Mouse (Mus musculus) spleen, adult 12 weeks (tissue): Measurements from ENCODE around the gene Ctcfl.
"Not testable (repeated sequence)": the region's sequence is repeated elsewhere in the genome, so short reads cannot be mapped to it uniquely, and the experiment has no call there.

Source experiments
- DNase-seq: peaks from one replicate; pipeline ENCODE4 v3.0.0; 2022; ENCODE audit warnings: low spot score

Ctcfl gene

DNA sequence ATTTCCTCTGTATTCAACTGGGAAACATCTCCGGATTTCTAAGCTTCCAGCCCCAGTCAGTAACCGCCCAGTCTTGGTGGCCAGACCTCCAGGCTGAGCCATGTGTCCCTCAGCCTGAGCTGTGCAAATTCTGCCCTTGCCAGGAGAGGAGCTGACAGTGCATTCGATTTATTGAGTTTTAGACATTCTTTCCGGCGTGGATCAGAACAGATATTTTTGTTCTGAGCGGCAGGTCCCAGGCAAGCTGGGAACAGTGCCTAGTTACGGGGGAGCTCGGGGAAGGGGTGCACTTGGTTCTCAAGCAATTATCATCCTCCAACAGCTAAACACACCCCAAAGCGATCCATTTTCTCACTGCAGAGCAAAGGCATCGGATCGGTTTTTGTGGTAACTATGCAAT is 24.3 kb upstream of the Ctcfl start:
- no peak for DNase-seq

DNA sequence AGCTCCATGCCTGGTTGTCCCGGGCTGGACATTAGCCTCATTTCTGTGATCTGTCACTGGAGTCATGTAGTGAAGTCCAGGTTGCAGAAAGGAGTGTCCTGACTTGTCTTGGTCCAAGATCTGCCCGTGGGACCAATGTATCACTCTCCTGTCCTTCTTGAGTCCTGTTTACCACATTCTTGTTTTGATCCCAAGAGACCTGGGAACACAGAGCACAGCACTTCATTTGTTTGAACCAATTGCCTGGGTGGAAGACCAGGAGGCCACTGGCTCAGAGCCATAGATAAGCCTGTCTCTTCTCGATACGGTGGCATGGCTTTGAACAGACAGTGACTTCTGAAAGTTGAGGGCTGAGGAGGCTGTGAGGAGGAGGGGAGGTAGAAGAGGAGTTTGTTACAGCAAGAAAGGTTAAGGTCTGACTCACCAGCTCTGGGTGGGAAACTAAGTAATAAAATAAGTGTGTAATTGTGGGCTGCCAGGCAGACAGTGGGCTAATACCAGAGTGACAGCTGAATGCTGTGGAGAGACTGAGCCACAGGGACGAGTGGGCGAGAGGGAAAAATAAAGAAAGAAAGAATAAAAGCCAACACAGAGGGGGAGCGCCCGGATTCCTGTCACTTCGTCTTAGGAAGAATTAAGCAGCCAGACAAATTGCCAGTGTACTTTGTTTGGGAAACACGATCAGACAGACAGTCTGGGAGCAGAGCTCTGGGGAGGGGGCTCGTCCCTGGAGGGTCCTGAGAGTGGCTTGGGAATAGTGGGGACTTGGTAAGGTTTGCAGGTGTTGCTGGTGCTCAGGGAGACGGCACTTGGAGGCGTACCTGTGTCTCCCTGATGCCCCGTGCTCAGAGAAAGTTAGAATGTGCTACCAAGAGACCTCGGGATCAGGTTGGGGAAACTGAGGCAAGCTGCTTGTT is 19.3 kb upstream of the Ctcfl start:
- no peak for DNase-seq

DNA sequence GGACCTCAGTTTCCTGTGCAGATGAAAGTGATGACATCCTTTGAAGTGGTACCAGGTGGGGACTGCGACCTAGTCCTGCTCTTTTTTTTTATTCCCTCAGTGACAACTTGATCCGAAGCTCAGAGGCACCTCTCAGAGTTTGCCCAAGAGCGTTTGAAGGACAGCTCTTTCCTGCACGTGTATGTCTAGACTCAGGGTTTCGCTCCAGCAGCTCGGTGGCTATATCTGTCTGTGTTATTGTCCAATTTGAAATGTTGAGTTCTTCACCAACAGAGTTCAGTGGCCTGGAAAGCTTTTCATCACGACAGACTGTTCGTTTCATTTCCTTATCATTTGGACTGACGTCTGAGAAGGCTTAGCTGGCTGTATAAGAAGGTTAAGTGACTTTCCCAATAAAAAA is 15.4 kb upstream of the Ctcfl start:
- DNase-seq = no peak

DNA sequence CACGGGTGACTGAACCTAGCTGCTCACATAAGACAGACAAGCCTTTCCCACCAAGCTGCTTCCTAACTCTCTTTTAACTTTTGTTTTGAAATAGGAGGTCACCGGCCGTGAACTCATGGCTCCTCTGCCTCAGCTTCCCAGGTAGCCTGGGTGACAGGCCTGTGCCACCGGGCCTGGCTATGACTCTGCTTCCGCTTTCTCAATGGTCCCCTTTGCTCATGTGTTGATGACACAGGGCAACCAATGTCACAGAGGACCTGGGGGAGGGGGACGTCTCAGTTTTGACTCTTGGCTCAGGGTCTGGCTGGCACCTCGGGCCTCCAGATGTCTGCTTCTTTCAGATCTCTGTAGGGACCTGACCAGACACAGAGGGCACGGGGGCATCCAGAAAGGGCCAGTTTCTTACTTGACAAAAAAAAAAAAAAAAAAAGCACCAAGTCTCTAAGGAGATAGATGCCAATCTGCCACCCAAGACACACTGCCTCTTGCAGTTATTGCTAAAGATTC is 13.5 kb upstream of the Ctcfl start:
- DNase-seq = no peak

DNA sequence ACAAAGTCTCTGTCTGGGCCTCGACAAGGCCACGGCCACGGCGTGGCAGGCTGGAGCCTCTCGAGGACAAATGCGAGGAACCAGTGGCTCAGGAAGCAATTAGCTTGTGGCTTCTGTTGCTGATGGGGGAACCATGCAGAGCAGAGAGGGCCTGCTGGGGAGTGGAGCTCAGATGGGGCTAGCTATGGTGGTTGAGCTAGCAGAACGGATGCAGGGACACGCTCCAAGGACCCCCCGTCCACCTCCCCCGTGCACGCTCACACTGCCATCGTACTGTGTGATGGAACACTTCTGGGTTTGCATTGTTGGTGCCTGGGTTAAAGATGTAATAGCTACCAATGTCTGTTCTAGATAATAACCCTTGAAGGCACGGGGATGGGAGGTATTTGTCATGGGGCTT is 12.9 kb upstream of the Ctcfl start:
- no peak for DNase-seq

DNA sequence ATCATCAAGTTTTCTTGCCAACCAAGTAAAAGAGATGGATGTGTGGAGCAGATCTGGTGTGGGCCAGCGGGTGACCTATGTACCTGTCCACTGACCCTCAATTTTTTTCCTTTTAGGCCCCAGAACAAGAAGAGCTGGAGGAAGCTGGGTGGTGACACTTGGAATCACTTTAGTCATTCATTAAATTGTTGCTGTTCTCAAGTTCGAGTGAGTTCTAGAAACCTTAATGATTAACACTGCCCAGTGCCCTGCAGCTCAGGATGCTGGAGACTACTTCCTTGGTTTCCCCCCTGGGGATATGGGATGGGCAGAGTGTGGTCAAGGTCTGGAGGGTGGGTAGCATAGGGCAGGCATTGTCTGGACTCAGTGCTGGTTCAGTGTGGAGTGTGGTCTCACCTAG is 9.8 kb upstream of the Ctcfl start:
- no peak for DNase-seq

DNA sequence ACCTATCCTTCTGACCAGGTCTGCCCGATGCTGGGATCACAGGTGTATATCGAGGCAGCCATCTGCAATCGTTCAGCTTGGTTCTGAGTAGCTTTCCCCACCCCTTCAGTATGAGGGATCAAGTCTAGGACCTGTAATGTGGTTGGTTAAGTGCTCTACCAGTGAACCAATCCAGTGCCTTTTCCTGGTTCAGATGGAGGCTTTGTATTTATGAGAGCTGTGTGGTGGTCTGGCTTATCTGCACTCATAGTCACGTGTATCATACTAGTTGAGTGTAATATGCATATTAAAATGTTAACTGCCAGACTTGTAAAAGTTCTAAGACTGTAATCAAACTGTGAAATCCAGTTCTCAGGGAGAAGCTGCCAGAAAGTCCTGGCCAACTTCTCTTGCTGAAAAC is 7.1 kb upstream of the Ctcfl start:
- DNase-seq = no peak

DNA sequence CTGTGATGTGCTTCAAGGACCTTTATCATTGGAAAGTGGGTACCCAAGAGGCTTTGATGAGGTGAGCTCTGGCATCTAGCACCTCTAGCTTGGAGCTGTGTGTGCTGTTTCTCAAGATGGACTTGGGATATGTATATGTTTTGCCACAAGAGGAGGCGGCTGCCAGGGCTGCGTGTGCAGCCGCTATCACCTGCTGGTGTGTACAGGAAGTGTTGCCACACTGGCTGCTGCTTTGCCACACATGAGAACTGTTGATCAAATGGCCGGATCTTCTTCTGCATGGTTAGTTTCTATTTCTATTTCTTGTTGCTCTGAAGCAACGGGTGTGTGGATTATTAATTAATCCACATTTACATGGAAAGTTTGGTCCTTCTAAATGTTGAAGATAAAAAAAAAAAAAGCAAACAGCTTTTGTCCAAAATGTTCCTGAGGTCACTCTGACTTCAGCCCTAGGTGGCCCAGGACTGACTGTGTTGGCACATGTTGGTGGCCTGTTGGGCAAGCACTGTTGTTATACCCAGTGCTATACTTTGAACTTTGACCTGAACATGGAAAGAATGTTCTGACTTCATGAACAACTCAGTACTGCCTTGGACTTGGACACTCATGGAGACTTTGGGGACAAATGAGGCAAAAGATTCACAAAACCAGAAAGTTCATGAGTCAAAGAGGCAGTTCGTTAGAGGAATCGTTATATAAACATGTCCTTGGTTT is 4.9 kb upstream of the Ctcfl start:
- DNase-seq = no peak

DNA sequence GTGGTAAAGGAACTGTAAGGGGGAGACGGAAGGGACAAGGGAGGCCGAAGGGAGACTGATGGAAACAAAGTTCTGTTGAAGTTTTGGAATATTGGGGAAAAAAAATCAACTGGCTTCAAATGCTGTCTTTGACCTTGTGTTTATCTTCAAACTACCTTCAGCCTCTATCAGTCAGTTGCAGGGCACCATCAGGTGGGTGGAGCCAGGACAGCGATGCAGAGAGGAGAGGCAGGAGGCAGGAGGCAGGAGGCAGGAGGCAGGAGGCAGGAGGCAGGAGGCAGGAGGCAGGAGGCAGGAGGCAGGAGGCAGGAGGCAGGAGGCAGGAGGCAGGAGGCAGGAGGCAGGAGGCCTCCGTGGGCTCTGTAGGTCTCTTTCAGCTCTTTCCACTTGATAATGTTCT is 792 bp upstream of the Ctcfl start:
- DNase-seq = peak; percentile 28

DNA sequence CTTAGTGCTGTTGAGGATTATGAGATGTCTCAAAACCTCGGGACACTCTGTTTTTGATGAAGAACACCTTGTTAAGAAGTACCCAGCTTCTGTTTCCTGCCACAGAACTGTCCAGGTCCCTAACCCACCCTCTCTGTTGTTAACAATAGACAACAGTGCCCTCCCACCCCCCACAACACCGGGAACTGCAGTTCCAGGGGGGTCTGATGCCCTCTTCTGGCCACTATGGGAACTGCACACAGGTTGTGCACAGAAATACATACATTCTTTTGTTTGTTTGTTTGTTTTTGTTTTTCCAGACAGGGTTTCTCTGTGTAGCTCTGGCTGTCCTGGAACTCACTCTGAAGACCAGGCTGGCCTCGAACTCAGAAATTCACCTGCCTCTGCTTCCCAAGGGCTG is 5.5 kb downstream of the Ctcfl start:
- DNase-seq = not testable (repeated sequence)

DNA sequence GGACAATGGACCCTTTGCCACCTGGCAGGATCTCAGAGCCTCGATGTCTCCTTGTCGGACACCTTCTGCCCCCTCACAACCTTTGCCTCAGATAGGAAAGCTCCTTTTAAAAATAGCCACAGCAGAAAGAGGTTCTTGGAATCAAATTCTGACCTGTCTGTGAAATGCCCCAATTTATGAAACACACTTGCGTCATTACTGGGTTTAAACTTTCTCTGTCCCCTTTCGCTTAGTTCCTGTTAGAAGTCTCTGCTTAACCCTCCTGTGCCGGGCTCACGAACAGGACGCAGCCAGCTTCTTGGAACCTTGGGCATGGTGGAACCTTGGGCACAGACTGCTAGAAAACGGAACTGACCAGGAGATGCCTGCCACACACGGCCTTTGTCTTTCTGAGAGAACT is 8.8 kb downstream of the Ctcfl start:
- no peak for DNase-seq

DNA sequence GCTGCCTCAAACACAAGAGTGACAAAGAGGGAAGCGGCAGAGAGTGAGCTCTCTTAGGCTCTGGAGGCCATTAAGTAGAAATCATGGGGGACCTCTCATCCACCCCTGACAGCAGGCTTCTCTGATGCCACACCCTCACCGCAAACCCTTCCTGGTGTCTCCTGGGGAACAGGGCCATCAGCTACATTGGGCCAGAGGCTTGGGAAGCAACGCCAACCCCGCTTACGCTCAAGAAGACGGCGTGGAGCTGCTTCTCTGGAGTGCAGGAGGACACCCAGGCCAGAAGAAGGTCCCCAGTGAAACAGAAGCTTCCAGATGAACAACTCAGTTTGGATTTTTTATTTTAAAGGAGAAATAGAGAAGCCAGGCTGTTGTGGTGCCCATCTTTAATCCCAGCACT is 9.8 kb downstream of the Ctcfl start:
- no peak for DNase-seq

DNA sequence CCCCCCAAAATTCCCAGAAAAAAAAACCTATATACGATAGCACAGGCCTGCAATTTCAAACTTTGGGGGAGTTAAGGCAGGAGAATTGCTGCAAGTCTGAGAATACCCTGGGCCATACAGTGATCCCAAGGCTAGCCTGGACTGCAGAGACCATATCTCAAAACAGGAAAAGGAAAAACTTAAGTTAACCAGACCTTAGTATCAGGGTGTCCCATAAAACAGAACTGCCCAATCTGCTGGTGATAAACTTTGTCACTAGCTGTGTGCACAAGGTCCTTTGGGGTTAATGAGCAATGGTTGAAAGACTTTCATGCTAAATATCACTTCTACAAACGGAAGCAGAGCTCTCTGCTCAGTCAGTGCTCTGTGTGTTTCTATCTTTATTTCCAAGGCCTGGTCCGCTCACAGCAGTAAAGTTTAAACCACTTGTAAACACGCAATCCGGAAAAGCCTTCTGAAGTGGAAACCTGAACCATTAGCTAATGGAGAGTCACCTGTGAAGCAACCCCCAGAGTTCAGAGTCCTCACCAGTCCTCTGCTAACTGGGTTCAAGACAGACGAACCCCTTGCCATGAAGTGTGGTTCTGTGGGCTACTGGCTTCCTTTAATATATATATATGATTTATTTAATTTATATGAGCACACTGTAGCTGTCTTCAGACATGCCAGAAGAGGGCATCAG is 10.7 kb downstream of the Ctcfl start:
- no peak for DNase-seq

DNA sequence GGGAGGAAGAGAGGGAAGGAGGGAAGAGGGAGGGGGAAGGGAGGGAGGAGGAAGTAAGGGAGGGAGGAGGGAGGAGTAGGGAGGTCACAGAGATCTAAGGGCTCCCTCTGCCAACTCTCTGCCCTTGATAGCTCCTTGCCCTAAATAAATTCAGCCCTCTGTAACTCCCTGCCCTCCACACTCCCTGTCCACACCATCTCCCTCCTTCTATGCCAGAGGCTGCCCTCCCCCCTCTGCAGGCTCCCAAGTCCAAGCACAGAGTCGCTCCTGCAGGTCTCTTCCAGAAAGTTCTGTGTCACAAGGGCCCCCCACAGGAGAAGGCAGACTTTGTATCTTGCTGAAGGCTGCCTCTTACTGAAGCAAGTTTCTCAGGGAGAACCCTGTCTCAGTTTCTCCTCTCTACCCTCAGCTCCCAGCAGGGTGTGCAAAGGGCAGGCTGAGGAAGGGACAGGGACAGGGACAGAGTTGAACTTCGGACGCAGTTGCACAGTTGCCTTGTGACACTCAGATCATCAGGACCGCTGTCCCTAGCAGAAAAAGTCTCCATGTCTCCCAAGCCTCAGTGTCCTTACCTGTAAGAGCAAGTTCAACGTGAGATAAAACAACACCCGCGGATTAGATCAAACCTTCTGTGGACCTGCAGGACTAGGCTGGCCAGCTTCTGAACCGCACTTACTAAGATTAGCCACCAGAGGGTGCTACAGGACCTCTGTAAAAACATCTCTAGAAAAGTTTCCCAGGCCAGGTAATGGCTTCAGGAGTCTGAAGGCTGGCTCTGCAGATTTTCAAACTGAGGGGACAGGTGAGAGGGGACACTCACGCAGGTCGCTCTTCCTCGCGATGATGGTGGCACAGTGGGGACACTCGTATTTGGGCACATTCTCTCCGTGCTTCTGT is 12.2 kb downstream of the Ctcfl start:
- DNase-seq = no peak

DNA sequence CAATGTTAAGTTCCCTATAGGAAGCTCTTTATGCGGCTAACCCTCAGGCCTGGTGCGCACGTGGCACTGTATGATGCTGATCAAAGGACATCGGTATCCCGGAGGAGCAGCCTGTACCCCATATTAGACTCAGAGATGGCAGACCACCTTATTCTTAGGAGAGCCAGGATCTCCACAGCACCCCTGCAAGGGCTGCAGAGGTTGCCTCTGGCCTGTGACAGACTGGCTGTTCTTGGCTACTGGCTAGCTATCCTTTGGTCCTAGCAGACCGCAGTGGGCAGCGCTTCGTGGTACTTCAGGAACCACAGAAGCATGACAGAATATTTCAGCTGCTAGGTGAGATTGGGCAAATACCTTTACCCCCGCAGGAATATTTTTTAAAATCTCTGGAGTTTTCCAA is 12.9 kb downstream of the Ctcfl start:
- DNase-seq = no peak

DNA sequence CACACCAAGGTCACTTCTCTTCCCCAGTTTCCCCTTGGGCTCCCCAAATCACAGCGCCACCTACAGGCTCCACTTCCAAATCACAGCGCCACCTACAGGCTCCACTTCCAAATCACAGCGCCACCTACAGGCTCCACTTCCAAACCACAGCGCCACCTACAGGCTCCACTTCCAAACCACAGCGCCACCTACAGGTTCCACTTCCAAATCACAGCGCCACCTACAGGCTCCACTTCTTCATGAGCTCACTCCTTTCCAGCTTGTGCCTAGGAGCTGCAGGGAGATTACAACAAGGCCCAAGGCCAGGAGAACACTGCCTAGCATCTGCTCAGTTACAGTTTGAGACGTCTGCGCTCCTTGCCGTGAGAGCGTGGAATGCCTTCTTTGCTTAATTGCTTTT is 22.0 kb downstream of the Ctcfl start:
- DNase-seq = peak; percentile 12

DNA sequence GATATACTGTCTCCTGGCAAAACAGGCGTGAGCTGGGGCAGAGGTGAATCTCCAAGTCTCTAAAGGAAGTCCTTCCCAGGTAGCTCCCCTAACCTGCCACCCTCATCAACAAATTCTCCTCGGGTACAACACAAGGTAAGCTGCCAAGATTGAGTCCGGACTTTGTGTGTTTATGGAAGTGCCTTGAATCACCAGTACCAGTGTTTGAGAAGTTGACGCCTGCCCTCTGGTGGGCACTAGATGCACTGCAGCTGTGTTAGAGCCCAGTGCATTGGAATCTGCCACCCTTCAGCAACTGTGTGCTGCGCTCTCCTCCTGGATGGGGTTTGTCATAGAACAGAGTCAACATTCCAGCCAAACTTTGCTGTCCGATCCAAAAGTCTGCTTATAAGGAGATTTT is 29.9 kb downstream of the Ctcfl start:
- peak; percentile 78 for DNase-seq

DNA sequence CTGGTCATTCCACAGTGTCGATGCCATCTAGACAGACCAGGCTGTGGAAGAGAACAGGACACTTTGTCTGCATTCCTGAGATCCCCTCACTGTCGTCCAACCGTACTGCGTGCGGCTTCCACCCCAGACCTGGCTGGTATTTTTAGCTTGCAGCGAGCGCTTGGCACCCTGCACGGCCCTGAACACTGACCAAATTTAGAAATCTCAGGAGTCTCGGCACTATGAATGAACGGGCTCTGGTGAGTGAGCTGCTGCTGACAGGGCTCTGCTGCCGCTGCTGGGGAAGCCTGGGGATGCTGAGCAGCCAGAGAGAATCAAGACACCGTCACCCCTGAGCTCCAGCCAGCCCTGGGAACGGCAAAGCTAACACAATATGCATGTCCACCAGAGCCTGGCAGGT is 31.9 kb downstream of the Ctcfl start:
- DNase-seq = no peak

DNA sequence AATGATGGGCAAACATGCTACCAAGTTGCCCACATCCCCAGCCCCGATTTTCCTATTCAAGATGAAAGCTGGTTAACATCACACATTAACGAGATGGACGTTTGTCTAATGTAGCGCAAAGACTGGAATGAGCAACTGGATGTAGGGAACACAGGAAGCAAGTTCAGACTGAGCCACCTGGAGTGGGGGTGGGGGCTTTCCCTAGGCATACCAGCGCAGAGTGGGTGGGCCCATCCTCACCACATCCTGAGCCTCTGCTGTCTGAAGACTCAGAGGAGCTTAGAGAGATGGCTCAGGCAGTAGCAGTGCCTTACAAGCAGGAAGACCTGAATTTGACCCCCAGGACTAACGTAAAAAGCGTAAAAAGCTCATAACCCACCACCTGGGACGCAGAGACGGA is 33.6 kb downstream of the Ctcfl start:
- DNase-seq = peak; percentile 41

DNA sequence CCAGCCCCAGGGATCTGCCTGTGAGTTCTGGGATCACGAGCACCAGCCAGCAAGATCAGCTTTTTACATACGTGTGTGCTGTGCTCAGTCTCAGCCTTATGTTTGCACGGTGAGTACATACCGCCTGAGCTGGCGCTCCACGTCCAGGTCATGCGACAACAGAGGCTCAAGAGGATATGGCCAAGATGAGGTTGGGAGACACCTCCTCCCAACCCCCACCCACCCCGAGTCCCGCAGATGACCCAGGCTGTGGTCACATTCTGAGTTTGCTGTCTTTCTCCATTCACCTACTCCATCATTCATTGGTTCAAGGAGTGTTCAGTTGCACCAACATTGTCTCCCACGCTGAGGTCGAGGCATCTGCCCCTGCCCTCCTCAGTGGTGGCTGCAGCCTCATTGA is 34.5 kb downstream of the Ctcfl start:
- no peak for DNase-seq

DNA sequence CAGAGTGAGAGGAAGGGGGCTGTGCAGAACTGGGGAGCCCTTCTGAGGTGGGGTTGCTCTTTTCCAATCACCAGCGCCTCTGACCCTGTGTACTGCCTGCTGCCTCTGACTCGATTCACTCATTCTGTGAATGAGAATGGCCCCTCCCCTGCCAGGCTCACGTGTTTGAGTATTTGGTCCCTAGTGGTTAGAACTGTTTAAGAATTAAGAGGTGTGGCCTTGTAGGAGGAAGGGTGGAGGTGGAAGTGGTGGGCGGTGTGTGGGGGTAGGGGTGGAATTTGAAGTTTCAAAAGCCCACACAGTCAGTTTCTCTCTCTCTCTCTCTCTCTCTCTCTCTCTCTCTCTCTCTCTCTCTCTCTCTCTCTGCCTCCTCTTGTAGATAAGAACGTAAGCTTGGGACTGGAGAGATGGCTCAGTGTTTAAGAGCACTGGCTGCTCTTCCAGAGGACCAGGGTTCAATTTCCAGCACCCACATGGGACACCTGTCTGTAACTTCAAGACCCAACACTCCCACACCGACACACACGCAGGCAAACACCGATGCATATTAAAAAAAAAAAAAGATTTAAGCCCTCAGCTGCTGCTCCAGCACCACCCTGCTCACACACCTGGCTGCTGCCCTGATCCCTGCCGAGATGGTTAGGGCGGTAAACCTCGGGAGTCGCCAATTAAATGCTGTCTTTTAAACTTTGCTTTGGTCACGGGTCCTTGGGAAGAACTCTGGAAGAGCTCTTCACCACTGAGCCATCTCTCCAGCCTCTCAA is 35.4 kb downstream of the Ctcfl start:
- peak; percentile 70 for DNase-seq
